Mouse (Mus musculus): ENCODE results near the gene Pold2. TPM values are rescaled to one million over a fixed set of nuclear protein-coding genes. Genes with fewer than 3 reads are reported as not detected.
A peak's percentile ranks its signal among the peaks of the same experiment; 100 is the strongest.

The Pold2 gene
- polyA plus RNA-seq (2017; shearing (Covaris generic)), result 10 to 100 TPM; 22.6 to 33.0 (median 30.2) TPM

GRCm38 (mm10) chr11:5877921-5878526 lies at the start of gene Pold2:
TSS of gene Pold2 (minus strand) at chr11:5878292.
- ATAC-seq, result peak; percentile 97

DNA sequence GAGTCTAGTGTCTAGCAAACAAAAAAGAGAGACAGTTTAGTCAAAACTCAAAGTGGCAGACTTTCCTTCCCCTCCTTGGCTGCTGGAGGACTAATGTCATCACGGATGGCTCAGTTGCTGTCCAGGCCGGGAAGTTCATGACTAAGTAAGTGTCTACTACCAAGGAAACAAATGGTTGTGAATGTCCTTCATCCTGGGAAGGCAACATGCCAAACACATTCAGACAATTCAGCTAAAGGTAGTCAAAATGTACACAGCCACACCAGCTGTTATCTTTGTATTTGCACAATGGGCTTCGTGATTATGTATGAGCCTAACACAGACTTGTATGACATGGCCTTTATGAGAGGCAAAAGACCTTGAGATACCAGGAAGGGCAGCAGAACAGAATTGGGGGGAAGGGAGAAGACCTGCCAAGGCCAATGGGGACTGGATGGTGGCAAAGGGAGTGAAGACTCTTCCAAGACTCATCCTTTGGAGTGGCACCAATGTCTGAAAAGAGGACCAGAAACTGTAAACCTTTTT lies 48.7 kb upstream of the Pold2 start:
- no peak for ATAC-seq

DNA sequence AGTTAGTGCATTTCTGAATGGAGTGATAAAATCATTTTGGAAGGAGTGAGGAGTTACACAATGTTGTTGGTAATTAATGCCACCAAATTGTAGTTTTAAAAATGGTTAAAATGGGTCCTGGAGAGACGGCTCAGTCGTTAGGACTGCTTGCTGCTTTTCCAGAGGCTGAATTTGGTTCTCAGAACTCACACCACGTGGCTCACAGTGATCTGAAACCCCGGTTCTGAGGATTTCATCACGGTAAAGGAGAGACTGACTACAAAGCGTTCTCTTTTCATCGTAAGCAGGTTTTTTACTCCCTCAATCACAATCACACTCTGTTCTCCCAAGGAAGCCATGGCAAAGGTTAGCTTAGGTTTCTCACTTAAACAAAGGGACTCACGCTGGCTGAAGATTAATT lies 46.6 kb upstream of the Pold2 start:
- ATAC-seq, result no peak

DNA sequence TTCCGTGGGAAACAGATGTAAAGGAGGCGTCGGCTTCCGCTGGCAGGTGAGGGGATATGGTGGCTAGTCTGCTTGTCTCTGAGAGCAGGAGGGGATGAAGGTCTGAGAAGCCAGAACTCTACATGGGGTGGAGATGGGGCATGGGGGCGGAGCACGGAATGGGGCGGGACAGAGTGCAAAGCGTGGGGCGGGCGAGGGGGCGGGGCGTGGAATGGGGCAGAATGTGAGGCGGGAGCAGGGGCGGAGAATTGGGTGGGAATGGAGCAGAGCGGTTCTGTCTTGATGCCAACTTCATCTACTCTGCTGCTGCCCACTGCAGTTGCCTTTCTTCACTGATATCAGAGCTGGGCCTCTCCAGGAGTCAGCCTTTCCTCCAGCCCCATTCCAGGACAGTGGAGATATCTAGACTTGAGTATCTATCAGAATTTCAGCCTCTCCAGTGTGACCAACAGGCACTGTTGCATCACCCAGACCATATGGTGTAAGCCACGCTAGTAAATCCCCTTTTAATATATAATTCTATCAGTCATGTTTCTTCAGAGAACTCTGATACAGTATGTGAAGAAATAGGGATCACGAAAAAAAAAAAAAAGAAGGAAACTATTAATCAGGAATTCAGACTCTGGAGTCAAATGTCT lies 42.4 kb upstream of the Pold2 start:
- ATAC-seq, result no peak

- ATAC-seq, result no peak
These were observed 41.5 kb upstream of the Pold2 start for GRCm38 (mm10) chr11:5919606-5920005.

DNA sequence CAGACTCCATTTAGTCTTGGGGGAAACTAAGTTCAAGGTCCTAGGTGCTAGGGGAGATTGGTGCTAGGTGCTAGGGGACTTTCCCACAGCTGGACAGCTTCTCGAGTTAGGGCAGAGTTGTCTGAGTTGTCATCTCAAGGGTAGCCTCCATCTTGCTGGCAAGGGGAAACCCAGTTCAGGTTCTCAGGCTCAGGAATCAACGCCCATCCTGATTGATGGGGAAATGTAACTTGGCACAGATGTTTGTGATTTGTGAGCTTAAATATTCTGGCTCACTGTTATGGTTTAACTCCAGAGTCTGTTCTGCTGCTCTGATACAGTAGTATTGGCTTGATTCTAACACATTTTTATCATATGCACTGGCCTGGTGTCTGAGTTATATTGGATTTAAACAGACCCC lies 40.0 kb upstream of the Pold2 start:
- ATAC-seq, result no peak

DNA sequence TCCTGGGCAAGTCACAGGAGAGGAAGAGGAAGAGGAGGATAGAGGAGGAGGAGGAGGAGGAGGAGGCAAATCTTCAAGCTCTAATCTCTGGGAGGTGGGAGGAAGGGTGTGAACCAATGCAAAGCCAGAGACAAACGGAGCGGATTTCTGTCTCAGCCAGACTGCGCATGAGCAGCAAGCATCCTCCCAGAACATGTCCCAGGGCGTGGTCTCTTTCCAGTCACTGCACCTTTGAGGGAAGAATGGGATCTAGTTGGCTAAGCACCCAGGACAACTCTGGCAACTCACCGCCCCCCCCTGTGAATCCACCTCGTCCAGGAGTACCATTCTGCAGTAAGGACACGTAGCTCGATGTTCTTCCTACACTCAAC lies 38.1 kb upstream of the Pold2 start:
- no peak for ATAC-seq

GRCm38 (mm10) chr11:5915429-5916177 lies 37.5 kb upstream of the Pold2 start:
- no peak for ATAC-seq

DNA sequence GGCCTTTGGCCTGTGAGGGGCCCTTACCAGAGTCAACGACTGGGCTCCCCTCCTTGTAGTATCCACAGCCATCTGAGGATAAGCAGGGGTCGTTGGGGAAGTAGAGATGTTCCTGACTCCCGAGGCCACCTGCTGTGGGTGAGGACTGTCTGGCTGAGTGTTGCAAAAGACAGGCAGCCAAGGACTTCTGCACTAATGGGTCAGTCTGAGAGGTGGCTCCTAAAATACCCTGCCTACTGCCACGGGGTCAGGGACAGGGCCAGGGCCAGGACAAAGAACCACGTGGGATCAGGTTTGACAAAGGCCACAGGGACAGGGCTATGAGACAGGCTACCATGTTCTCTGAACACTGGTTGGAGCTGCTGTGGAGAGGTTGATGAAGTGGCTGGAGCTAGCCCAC lies 36.8 kb upstream of the Pold2 start:
- no peak for ATAC-seq

DNA sequence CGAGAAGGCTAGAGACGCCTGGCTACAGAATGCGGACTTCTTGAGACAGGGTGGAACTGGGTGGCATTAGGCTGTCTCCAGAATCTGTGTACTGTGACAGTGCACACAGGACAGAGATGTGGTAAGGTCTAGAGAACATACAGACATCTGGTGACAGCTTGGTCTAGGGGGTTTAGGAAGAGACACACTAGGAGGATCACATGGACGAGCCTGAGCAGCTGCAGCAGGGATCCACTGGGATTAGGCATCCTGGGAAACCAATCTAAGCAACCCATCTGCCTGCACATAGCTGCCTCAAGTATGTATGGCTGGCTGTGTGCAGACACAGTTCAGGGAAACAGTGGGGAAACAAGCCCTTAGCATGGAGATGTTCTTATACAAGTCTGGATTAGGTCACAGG lies 35.8 kb upstream of the Pold2 start:
- no peak for ATAC-seq

- ATAC-seq, result no peak
These were observed 35.2 kb upstream of the Pold2 start for GRCm38 (mm10) chr11:5913256-5913655.

DNA sequence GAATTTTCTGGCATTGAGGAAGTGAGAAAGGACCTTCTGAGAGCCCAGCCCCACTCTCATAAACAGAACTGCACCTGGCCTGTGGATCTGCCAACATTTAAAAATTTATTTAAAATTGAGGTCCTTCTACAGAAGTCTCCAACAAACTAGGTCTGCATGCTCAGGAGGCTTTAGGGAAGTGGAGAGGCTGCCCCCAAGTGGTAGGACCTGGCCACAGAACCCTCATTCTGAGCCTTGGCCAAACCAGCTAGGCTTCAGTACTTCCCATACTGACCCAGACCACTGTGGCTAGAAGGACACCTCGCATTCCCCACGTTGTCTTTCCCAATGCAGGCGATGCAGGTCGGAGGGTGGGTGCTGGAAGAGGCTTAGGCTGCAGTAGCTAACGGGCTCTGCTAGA lies 34.5 kb upstream of the Pold2 start:
- no peak for ATAC-seq

GRCm38 (mm10) chr11:5908642-5909041 lies 30.6 kb upstream of the Pold2 start:
- no peak for ATAC-seq

DNA sequence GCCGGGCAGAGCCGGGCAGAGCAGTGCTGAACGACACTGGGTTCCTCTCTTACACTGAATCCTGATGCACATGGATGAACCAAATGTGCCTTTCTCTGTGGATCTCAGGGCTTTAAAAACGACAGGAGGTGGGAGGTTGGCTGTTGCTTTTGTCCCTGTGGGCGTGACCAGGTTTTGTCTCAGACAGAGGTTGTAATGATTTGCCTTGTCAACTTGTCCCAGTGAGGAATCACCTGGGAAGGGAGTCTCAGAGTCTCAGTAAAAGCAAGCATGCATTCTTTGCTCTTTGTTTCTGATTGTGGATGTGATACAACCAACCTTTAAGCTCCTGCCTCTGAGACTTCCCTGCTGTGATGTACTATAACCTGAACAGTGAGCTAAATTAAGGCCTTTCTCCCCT lies 29.0 kb upstream of the Pold2 start:
- ATAC-seq, result no peak

- ATAC-seq, result no peak
These were observed 27.9 kb upstream of the Pold2 start for GRCm38 (mm10) chr11:5905778-5906518.

- no peak for ATAC-seq
These were observed 26.8 kb upstream of the Pold2 start for GRCm38 (mm10) chr11:5904871-5905270.

DNA sequence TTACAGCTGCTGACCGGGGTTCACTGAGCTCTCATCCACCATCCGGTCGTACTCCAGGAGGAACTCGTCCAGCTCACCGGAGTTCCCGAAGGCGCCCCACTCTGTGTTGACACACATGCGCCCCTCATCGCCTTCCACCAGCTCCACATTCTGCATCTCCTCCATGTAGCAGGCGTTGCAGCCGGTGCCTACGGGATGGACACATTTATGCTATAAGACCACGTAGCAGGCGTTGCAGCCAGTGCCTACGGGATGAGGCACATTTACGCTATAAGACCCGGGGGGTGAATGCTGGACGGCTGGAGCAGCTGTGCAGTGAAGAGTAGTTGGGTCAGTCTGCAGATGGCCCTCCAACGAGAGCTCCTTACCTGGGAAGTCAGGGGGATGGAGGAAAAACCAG lies 26.3 kb upstream of the Pold2 start:
- no peak for ATAC-seq

GRCm38 (mm10) chr11:5903844-5904243 lies 25.8 kb upstream of the Pold2 start:
- ATAC-seq, result no peak

DNA sequence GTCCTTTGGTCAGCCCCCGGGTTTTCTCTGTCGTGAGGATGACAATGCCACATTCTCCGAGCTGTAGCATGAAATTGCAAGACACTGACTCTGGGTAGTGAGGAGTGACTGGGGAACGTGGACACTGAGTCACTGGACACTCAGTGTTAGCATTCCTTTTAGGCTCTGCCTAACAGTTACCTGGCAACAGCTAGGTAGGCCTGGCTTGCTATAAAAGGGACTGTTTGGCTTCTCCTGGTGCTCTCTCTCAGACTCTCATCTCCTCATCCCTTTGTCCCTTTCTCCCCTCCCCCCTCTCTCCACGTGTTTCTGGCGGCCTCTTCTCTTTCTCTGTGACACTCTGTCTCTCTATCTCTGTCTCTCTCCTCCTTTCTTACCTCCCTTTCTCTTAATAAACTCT lies 24.3 kb upstream of the Pold2 start:
- no peak for ATAC-seq

DNA sequence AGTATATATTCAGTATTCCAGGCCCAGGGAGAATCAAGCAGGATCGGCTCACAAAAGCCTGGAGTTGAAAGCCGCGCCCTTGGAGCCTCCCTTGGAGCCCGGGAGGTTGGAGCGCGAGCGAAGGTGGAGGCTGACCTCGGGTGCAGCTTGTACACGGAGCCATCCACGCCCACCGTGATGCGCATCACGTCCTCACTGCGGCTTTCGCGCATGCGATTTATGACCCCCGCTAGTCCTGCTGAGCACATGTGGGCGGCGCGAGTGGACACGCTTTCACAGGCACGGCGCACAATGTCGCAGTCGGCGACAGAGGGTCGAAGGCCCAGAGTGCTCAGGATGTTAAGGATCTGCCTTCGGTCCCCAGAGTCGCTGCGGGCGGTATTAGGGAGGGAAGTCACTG lies 23.9 kb upstream of the Pold2 start:
- no peak for ATAC-seq

GRCm38 (mm10) chr11:5901320-5901719 lies 23.2 kb upstream of the Pold2 start:
- no peak for ATAC-seq

GRCm38 (mm10) chr11:5899286-5899685 lies 21.2 kb upstream of the Pold2 start:
- no peak for ATAC-seq

GRCm38 (mm10) chr11:5898531-5898930 lies 20.4 kb upstream of the Pold2 start, which contains the start of gene Myl7:
TSS of gene Myl7 (minus strand) at chr11:5898782.
- no peak for ATAC-seq

All from inflammation-experienced regulatory T-cells, adult 6 months (primary cell).